Mouse (Mus musculus): ENCODE data around the gene Dusp18. TPM values are rescaled to one million over a fixed set of nuclear protein-coding genes. Genes with fewer than 3 reads are reported as not detected.

The Dusp18 gene
- total and polyA plus RNA-seq, 2 experiments from 2014 or later = 23.7 to 24.1 TPM

DNA sequence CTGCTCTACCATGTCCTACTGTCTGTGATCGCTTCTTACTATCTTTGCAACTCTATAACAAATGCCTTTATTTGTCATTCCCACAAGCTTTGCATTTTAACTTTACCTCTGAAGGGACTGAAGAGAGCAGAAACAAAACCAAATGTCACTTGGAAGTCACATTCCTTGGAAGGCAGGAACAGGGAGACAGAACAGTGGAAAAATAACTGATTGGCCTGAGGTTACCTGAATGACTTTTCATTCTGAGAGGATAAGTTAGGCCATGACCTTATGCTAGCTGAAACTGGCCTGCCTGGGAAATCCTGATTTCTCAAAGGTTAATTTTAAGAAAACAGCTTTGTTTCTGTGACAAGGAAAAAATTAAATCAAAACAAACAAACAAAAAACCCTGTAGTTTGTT, 893 bp downstream of the Dusp18 start:
- Histone ChIP-seq H3K36me3 (ENCODE audit: insufficient read depth, low read length) (peaks cover 19% of the 10 kb centered on the region), H3K4me1 (ENCODE audit: insufficient read depth, low read length) (0 out of 2 replicates have a peak, but pooled peaks cover 3% of the 10 kb centered on the region), H3K4me2 (ENCODE audit: low read depth, low read length, poor library complexity, severe bottlenecking) (no peak overlapping the region), H3K9me3 (ENCODE audit: low read length) (no peaks in the 10 kb centered on the region), H3K27me3 (ENCODE audit: insufficient read depth, low read length) (no peaks in the 10 kb centered on the region), H3K9ac (replicated peaks; ENCODE audit: low read length, poor library complexity, severe bottlenecking) (no peak overlapping the region), H3K27ac (ENCODE audit: low read depth, low read length) (no peak overlapping the region), H3K4me3 (ENCODE audit: low read depth, low read length) (no peak overlapping the region)
- ATAC-seq (ENCODE audit: low FRiP score) (no peak), DNase-seq (ENCODE audit: low spot score) (no peak)
- 91% methylated on average over 1 of the region's 1 CpGs for WGBS
- no peak for TF ChIP-seq CTCF (IDR thresholded peaks at IDR 0.05)

DNA sequence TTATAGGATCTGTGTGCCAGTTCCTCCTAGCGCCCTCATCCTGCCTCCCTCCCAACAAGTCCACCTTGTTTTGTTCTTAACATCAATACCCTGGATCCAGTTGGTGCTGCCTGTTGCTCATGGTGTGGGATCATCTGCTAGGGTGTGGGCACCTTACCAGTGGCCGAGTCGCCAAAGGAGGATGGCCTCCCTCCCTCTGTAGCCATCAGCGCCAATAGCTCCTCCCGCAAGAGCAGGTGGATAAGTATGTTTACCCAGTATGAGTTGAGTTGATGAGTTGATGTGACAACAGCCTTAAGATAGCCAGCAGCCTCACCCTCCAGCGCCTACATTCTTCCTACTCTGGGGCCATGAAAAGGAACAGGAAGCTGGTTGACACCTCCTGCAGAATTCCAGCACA, 5.3 kb downstream of the Dusp18 start:
- H3K36me3 ChIP-seq (ENCODE audit: insufficient read depth, low read length) = peaks cover 24% of the 10 kb centered on the region
- no peaks in the 10 kb centered on the region for H3K9me3 ChIP-seq (ENCODE audit: low read length)
- no peak for TF ChIP-seq CTCF (IDR thresholded peaks at IDR 0.05)
- H3K27ac ChIP-seq (ENCODE audit: low read depth, low read length) = no peak overlapping the region
- H3K4me2 ChIP-seq (ENCODE audit: low read depth, low read length, poor library complexity, severe bottlenecking) = no peak overlapping the region
- no peaks in the 10 kb centered on the region for H3K27me3 ChIP-seq (ENCODE audit: insufficient read depth, low read length)
- H3K4me3 ChIP-seq (ENCODE audit: low read depth, low read length) = no peak overlapping the region
- no peak overlapping the region for H3K9ac ChIP-seq (replicated peaks; ENCODE audit: low read length, poor library complexity, severe bottlenecking)
- 91% methylated on average over 6 of the region's 6 CpGs for WGBS
- DNase-seq (ENCODE audit: low spot score) = no peak
- H3K4me1 ChIP-seq (ENCODE audit: insufficient read depth, low read length) = no peaks in the 10 kb centered on the region
- no peak for ATAC-seq (ENCODE audit: low FRiP score)

DNA sequence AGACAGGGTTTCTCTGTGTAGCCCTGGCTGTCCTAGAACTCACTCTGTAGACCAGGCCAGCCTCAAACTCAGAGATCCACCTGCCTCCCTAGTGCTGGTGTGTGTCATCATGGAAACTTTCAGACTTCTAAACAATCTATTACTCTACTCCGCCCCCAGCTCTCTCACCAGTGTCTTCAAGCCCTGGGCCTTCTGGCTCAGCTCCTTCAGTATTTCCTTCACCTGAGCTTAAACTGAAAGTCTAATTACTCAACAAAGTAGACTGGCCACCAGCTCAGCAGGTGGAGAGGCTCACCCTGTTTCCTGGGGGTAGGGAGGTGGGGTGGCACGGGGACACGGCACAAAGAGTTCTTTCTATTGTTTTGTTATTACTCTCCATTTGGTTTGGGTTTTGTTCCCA, 7.5 kb downstream of the Dusp18 start:
- Histone ChIP-seq H3K4me2 (ENCODE audit: low read depth, low read length, poor library complexity, severe bottlenecking) (no peak overlapping the region), H3K36me3 (ENCODE audit: insufficient read depth, low read length) (peaks cover 27% of the 10 kb centered on the region; the same call in 1 of the 2 replicates), H3K4me3 (ENCODE audit: low read depth, low read length) (no peak overlapping the region), H3K9ac (replicated peaks; ENCODE audit: low read length, poor library complexity, severe bottlenecking) (no peak overlapping the region), H3K9me3 (ENCODE audit: low read length) (no peaks in the 10 kb centered on the region), H3K27me3 (ENCODE audit: insufficient read depth, low read length) (no peaks in the 10 kb centered on the region), H3K4me1 (ENCODE audit: insufficient read depth, low read length) (no peaks in the 10 kb centered on the region), H3K27ac (ENCODE audit: low read depth, low read length) (no peak overlapping the region)
- 90% methylated on average over 3 of the region's 3 CpGs for WGBS
- ATAC-seq (ENCODE audit: low FRiP score) (no peak), DNase-seq (ENCODE audit: low spot score) (no peak)
- TF ChIP-seq CTCF (IDR thresholded peaks at IDR 0.05) = no peak

DNA sequence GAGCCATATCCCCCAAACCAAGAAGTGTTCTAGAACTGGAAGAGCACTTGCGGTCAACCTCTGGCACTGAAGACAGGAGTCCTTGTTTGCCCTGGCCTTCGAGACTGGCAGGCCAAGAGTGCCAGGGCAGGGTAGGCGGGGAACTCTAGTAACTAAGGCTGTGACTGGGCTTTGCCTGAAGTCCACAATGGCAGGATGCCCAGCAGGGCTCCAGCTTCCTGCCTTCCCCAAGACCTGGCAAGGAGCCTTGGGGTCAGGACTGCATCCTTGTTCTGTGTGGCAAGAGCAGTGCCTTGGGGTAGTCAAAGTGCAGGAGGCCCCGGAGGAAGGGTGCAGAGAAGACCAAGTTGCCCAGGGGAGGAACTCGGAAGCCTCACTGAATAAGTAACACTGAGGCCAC, 8.0 kb downstream of the Dusp18 start:
- H3K9ac ChIP-seq (replicated peaks; ENCODE audit: low read length, poor library complexity, severe bottlenecking) = no peak overlapping the region

DNA sequence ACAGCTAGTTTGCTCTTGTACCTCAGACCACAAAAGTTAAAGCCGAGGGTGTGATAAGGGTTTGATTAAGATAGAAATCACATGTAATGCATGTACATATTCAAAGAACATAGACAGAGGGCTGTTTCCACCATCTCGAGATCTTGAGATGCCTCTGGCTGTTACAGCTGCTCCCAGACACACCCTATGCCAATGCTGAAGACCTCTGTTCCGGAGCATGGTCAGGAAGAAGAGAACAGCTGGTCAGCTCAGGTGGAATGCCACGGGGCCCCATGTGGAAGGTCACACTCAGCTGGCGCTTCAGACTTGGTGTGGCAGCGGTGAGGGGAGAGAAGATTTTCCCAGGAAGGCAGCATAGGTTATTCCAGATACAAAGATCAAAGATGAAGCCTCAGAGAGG, 9.6 kb downstream of the Dusp18 start:
- Histone ChIP-seq H3K36me3 (ENCODE audit: insufficient read depth, low read length) (peaks cover 20% of the 10 kb centered on the region; the same call in 1 of the 2 replicates), H3K27ac (ENCODE audit: low read depth, low read length) (no peak overlapping the region), H3K9me3 (ENCODE audit: low read length) (no peaks in the 10 kb centered on the region), H3K4me3 (ENCODE audit: low read depth, low read length) (no peak overlapping the region), H3K27me3 (ENCODE audit: insufficient read depth, low read length) (no peaks in the 10 kb centered on the region), H3K4me1 (ENCODE audit: insufficient read depth, low read length) (peaks cover 8% of the 10 kb centered on the region), H3K9ac (replicated peaks; ENCODE audit: low read length, poor library complexity, severe bottlenecking) (no peak overlapping the region), H3K4me2 (ENCODE audit: low read depth, low read length, poor library complexity, severe bottlenecking) (no peak overlapping the region)
- ATAC-seq (ENCODE audit: low FRiP score) (no peak), DNase-seq (ENCODE audit: low spot score) (no peak)
- no peak for TF ChIP-seq CTCF (IDR thresholded peaks at IDR 0.05)
- 86% methylated on average over 6 of the region's 6 CpGs for WGBS

More for the DNA sequence above, 8.0 kb downstream of the Dusp18 start:
- ATAC-seq (ENCODE audit: low FRiP score) = no peak
- DNase-seq (ENCODE audit: low spot score) = peak; percentile 79
- no peak for TF ChIP-seq CTCF (IDR thresholded peaks at IDR 0.05)
- H3K36me3 ChIP-seq (ENCODE audit: insufficient read depth, low read length) = peaks cover 28% of the 10 kb centered on the region; the same call in 1 of the 2 replicates
- 70% methylated on average over 5 of the region's 5 CpGs for WGBS
- H3K4me3 ChIP-seq (ENCODE audit: low read depth, low read length) = no peak overlapping the region
- H3K4me2 ChIP-seq (ENCODE audit: low read depth, low read length, poor library complexity, severe bottlenecking) = no peak overlapping the region
- no peak overlapping the region for H3K27ac ChIP-seq (ENCODE audit: low read depth, low read length)
- H3K27me3 ChIP-seq (ENCODE audit: insufficient read depth, low read length) = no peaks in the 10 kb centered on the region
- no peaks in the 10 kb centered on the region for H3K4me1 ChIP-seq (ENCODE audit: insufficient read depth, low read length)
- no peaks in the 10 kb centered on the region for H3K9me3 ChIP-seq (ENCODE audit: low read length)

DNA sequence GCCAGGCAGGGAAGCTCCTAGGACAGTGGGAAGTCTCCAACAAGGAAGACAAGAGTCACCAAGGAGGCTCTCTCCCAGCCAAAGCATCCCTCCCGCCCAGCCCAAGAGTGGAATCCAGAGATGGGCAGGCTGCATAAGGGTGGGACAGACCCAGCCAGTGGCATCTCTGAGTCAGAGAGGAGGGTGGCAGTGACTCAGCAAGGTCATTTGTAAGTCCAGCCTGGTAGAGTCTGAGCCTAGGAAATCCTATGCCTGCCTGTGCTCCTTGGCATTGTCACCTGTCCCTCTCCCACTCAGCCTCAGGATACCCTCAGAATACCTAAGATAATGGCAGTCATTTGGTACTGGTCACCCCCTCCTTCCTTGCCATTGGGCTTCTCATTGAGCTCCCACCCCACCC, 10.4 kb downstream of the Dusp18 start:
- H3K27ac ChIP-seq (ENCODE audit: low read depth, low read length) = no peak overlapping the region
- peaks cover 16% of the 10 kb centered on the region for H3K4me1 ChIP-seq (ENCODE audit: insufficient read depth, low read length)
- no peak for DNase-seq (ENCODE audit: low spot score)
- H3K4me2 ChIP-seq (ENCODE audit: low read depth, low read length, poor library complexity, severe bottlenecking) = no peak overlapping the region
- H3K4me3 ChIP-seq (ENCODE audit: low read depth, low read length) = no peak overlapping the region
- no peak for TF ChIP-seq CTCF (IDR thresholded peaks at IDR 0.05)
- WGBS = 86% methylated on average over 1 of the region's 1 CpGs
- ATAC-seq (ENCODE audit: low FRiP score) = no peak
- H3K27me3 ChIP-seq (ENCODE audit: insufficient read depth, low read length) = no peaks in the 10 kb centered on the region
- H3K9ac ChIP-seq (replicated peaks; ENCODE audit: low read length, poor library complexity, severe bottlenecking) = no peak overlapping the region
- no peaks in the 10 kb centered on the region for H3K9me3 ChIP-seq (ENCODE audit: low read length)
- peaks cover 20% of the 10 kb centered on the region; the same call in 1 of the 2 replicates for H3K36me3 ChIP-seq (ENCODE audit: insufficient read depth, low read length)

All from midbrain, postnatal 0 days (tissue).